Mouse (Mus musculus) E14TG2a.4 (cell line): ENCODE measurements at regions not wholly inside any gene's neighbourhood (a gene's known extent, or its start where the extent isn't known, plus 50 kb on each side); places are given as distances from the start of the nearest gene placed in this dataset.

Experiments
- H3K27me3 ChIP-seq: 2 replicates; pipeline ENCODE4 v1.6.1; 2014; ENCODE audit warnings: low read length, control low read depth; ENCODE audit not compliant: insufficient read depth
- H3K36me3 ChIP-seq: 2 replicates; pipeline ENCODE4 v1.6.1; 2014; ENCODE audit warnings: low read length, control low read depth; ENCODE audit not compliant: insufficient read depth
- H3K4me1 ChIP-seq: replicated peaks from 2 replicates; pipeline ENCODE4 v1.6.1; 2014; ENCODE audit warnings: low read depth, low read length, control low read depth
- H3K4me3 ChIP-seq: replicated peaks from 2 replicates; pipeline ENCODE4 v1.5.1; 2014; ENCODE audit warnings: mild to moderate bottlenecking, low read length
- H3K9me3 ChIP-seq: 2 replicates; pipeline ENCODE4 v1.6.1; 2014; ENCODE audit warnings: low read length, control low read depth
- CTCF ChIP-seq: conservative IDR thresholded peaks from 2 replicates; pipeline ENCODE4 v1.5.1; 2014; ENCODE audit warnings: low read length
- NANOG ChIP-seq: IDR thresholded peaks from 2 replicates; pipeline ENCODE4 v1.6.1; 2014; ENCODE audit warnings: borderline replicate concordance, low read length, mixed read lengths
- POU5F1 ChIP-seq: IDR thresholded peaks from 2 replicates; pipeline ENCODE4 v1.6.1; 2014; ENCODE audit warnings: low read length, borderline replicate concordance

DNA sequence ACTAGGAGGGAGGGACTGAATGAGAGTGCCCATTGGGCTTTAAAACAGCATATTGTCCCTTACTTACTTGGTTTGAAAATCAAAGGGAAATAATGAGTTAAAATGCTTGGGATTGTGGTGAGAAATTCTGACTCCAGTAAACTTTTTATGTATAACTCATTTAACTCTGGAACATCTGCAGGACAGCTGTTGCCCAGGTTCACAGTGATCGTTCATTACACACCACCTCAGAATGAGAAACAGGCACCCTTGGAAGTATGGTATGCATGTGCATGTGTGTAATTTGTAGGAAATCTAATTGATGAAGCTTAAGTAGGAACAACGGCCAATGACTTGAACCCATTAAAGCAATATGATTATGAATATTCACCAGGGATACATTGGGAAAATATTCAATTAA is 210.4 kb upstream of the Thbs1 start:
- no peaks in the 10 kb centered on the region for H3K27me3 ChIP-seq
- H3K4me3 ChIP-seq, result no peak overlapping the region
- no peaks in the 10 kb centered on the region for H3K9me3 ChIP-seq
- no peaks in the 10 kb centered on the region for H3K4me1 ChIP-seq
- H3K36me3 ChIP-seq, result no peaks in the 10 kb centered on the region
- TF ChIP-seq NANOG, result no peak
- TF ChIP-seq CTCF, result no peak
- TF ChIP-seq POU5F1, result no peak

DNA sequence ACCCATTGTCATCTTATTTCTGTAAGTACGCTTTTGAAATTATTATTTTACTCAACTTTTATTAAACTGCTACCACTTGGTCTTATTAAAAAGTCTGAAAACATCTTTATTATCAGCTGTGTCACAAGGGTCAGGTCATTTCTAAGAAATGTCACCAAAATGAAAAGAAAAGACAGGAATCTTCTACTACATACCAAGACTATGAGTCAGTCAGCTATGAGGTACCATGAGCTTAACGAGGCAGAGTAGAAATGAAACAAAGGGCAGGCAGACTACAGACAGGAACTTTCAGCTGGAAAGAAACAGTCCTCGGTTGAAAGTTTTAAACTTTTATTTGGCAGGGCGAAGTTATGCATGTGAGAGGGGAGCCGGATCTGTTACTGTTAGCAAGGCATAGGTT is 208.8 kb upstream of the Thbs1 start:
- no peaks in the 10 kb centered on the region for H3K4me1 ChIP-seq
- H3K36me3 ChIP-seq, result no peaks in the 10 kb centered on the region
- TF ChIP-seq NANOG (no peak), POU5F1 (no peak), CTCF (no peak)
- no peak overlapping the region for H3K4me3 ChIP-seq
- no peaks in the 10 kb centered on the region for H3K27me3 ChIP-seq
- no peaks in the 10 kb centered on the region for H3K9me3 ChIP-seq

DNA sequence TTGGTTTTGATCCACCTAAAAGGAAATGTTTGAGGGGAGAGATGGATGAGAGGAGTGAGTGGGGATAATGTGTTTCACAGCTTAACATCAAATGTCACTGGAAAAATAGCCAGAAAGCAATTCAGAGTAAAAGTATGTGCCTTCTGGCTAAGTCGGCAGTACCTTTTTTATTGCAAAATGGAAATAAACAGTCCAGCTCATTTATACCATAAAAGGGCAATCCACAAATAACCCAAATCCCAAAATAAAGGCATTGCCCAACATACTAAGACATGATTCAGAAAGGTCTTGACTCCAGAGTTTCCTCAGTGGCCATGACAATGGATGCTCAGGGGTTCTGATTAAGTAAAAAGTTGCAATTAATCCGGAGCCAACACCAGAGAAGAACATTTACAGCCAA is 208.0 kb upstream of the Thbs1 start:
- H3K4me1 ChIP-seq, result no peaks in the 10 kb centered on the region
- TF ChIP-seq CTCF (no peak), NANOG (no peak), POU5F1 (no peak)

DNA sequence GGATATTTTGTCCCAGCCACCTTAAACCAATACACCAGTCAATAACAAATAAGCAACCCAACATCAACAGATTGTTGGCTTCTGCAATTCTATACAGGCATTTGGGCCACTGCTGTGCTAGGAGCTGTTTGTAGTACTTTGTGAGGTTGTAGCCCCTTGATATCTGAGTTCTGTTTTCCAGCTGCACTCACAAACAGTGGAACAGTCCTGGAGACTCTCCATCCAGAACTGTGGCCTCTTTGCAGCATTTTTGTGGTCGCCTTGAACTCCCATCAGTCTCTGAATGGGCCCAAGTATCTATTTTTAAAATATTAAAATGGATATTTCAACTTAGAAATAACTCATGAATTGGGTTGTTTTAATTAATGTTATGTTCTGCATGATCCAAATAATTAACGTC is 205.2 kb upstream of the Thbs1 start:
- no peaks in the 10 kb centered on the region for H3K4me1 ChIP-seq
- no peaks in the 10 kb centered on the region for H3K9me3 ChIP-seq
- no peaks in the 10 kb centered on the region for H3K27me3 ChIP-seq
- H3K36me3 ChIP-seq, result no peaks in the 10 kb centered on the region
- H3K4me3 ChIP-seq, result no peak overlapping the region
- TF ChIP-seq CTCF (no peak), NANOG (no peak), POU5F1 (no peak)

More for the DNA sequence above, 208.0 kb upstream of the Thbs1 start:
- Histone ChIP-seq H3K27me3 (no peaks in the 10 kb centered on the region), H3K4me3 (no peak overlapping the region), H3K36me3 (no peaks in the 10 kb centered on the region), H3K9me3 (no peaks in the 10 kb centered on the region)

DNA sequence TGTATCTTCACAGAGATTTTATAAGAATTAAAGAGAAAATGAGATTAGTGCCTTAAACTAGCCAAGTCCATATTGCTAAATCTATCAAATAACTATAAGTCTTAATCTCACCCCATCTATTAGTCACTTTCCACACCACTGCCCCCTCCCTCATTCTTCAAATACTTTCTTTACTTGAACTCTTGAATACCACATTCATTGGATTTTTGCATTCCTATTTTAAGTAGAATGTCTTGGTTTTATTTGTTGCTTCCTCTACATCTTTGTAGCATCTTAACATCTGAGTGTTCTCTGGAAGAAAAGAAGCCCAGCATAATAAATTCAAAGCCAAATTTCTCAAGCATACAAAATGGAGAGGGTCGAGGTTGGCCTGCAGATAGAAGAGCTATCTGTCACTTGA is 200.9 kb upstream of the Thbs1 start:
- H3K36me3 ChIP-seq, result no peaks in the 10 kb centered on the region
- no peaks in the 10 kb centered on the region for H3K9me3 ChIP-seq
- TF ChIP-seq NANOG (no peak), POU5F1 (no peak), CTCF (no peak)
- no peaks in the 10 kb centered on the region for H3K4me1 ChIP-seq
- H3K27me3 ChIP-seq, result no peaks in the 10 kb centered on the region
- H3K4me3 ChIP-seq, result no peak overlapping the region

DNA sequence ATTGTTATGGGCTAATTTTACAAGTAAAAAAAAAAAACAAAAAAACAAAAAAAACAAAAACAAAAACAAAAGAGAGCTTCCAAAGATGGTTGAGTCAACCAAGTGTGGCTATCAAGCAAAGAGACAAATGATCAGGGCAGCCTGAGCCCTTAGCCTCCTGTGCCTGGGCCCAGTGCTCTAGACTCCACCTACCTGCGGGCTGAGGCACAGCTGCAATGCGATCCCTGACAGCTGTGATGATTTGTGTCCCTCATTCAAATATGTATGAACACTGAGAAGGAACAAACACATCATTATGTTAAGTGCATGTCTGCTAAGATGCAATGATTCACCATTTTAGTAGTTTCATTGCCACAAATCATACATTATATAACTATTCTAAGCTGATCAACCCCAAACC is 199.0 kb upstream of the Thbs1 start:
- H3K4me1 ChIP-seq, result no peaks in the 10 kb centered on the region
- H3K36me3 ChIP-seq, result no peaks in the 10 kb centered on the region
- no peaks in the 10 kb centered on the region for H3K9me3 ChIP-seq
- H3K4me3 ChIP-seq, result no peak overlapping the region
- no peaks in the 10 kb centered on the region for H3K27me3 ChIP-seq
- peak; percentile 17; the same call in 1 of the 2 replicates for TF ChIP-seq CTCF
- TF ChIP-seq NANOG, result no peak

DNA sequence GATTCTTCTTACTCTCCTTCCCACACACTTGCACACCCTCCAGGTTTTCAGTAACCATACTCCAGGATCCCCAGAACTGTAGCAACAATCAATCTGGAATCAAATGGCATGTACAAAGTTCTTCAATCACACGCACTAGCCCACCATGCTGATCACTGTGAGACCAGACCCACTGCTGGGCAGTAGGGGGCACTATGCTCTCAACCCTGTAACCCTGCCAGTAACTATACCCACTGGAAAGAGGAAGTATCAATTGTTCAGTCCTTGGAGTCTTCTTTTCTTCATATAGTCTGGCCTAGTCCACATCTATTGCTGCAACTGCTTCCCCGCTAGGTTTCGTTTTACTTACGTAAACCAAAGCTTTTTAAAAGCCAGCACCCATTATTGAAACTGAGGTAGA is 197.8 kb upstream of the Thbs1 start:
- Histone ChIP-seq H3K9me3 (no peaks in the 10 kb centered on the region), H3K4me3 (no peak overlapping the region), H3K36me3 (no peaks in the 10 kb centered on the region), H3K4me1 (no peaks in the 10 kb centered on the region), H3K27me3 (no peaks in the 10 kb centered on the region)
- TF ChIP-seq CTCF, result 0 out of 2 replicates have a peak, but pooled peaks have one; percentile 7
- TF ChIP-seq POU5F1, result no peak

DNA sequence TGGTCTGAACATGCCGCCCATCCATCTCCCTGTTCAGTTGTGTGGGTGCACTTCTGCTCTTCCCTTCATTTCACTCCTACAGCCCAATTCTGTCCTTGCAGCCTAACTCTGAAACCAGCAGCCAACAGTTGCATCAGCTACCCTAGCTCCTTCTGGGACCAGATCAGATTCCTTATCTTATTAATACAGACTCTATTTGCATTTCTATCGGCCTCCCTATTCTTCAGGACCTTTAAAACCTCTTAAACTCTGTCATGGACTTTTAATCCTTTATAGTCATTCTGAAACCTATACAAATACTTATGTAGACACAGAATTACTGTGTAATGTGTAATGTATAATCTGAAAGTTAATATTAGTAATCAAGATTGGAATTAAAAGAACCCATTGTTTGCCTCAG is 195.9 kb upstream of the Thbs1 start:
- no peaks in the 10 kb centered on the region for H3K4me1 ChIP-seq
- TF ChIP-seq NANOG (no peak), CTCF (no peak), POU5F1 (no peak)
- no peaks in the 10 kb centered on the region for H3K9me3 ChIP-seq
- H3K36me3 ChIP-seq, result no peaks in the 10 kb centered on the region
- H3K4me3 ChIP-seq, result no peak overlapping the region
- H3K27me3 ChIP-seq, result no peaks in the 10 kb centered on the region

DNA sequence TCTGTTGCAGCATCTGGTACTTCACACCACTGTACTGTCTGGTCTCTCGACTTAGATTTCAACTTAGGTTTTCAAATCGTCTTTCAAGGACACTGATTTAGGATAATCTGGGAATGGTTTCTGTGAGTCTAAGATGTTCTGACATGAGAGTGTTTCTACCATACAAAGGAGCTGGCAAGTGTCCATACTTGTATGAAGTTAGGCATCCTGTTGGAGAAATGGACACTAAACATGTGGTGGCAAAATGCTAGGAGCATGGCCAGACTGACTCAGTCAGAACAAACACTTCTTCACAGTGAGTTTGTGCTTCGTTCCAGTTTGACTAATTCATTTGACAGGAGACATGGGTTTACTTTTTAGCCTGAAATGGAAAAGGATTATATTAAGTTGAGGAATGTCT is 194.5 kb upstream of the Thbs1 start:
- Histone ChIP-seq H3K9me3 (no peaks in the 10 kb centered on the region), H3K4me3 (no peak overlapping the region), H3K36me3 (no peaks in the 10 kb centered on the region), H3K4me1 (no peaks in the 10 kb centered on the region), H3K27me3 (no peaks in the 10 kb centered on the region)
- TF ChIP-seq CTCF, result no peak
- no peak for TF ChIP-seq NANOG
- no peak for TF ChIP-seq POU5F1

DNA sequence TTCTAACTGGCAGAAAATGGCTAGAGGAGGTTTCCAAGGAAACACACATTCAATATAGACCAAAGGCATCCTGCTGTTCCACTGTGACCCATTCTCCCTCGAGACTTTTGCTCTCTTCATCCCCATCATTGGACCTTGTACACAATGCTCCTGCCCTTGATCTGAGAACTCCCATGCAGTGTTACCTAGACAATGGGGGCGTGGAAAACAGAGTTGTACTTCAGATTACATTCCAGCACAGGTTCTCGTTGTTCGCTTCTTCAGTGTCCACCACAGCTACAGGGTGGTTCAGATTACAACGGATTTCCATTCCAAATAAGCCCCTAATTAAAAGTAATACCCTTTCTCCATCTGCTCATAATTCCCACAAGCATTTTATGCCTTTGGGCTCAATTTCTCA is 186.8 kb upstream of the Thbs1 start:
- Histone ChIP-seq H3K9me3 (no peaks in the 10 kb centered on the region), H3K4me3 (no peak overlapping the region), H3K4me1 (no peaks in the 10 kb centered on the region), H3K27me3 (no peaks in the 10 kb centered on the region), H3K36me3 (no peaks in the 10 kb centered on the region)
- no peak for TF ChIP-seq CTCF
- TF ChIP-seq POU5F1, result no peak
- no peak for TF ChIP-seq NANOG
